Mouse (Mus musculus) heart, embryonic 13.5 days (tissue): Measurements from ENCODE around the gene Slc25a12. TPM values are rescaled to one million over a fixed set of nuclear protein-coding genes. Genes with fewer than 3 reads are reported as not detected.

Experiments used
- polyA plus RNA-seq: library from polyadenylated mRNA; unstranded; fragments of >200 nt; fragmentation: Nextera tagmentation; extraction: Ambion mirVana; gene quantifications from 2 replicates; pipeline ENCODE4 v1.2.1, GENCODE M21; 2015

Slc25a12 gene
- polyA plus RNA-seq, 1 experiment from 2014 or later: 90.1 TPM

Other genes starting within 250 kb of the Slc25a12 start
- gene Cybrd1, start 249.8 kb downstream of the Slc25a12 start, polyA plus RNA-seq: 1.7 TPM in 2 replicates
- gene Dync1i2, start 156.0 kb downstream of the Slc25a12 start, polyA plus RNA-seq: 59.5 and 64.8 TPM in 2 replicates
- gene Hat1, start 21.2 kb upstream of the Slc25a12 start, polyA plus RNA-seq: 117 and 133 TPM in 2 replicates
- gene Metap1d, start 85.5 kb upstream of the Slc25a12 start, polyA plus RNA-seq: 27.4 and 33.9 TPM in 2 replicates
- 0.29 and 0.60 TPM in 2 replicates for gene Dlx1, start 160.4 kb upstream of the Slc25a12 start, polyA plus RNA-seq
- 0.09 and 0.33 TPM in 2 replicates for gene Dlx2, start 179.0 kb upstream of the Slc25a12 start, polyA plus RNA-seq